Mouse (Mus musculus) ES-Bruce4 (cell line): ENCODE data around the gene Pkp4.

Experiments
- CTCF ChIP-seq: IDR thresholded peaks from one replicate; pipeline ENCODE4 v1.8.1; 2011; ENCODE audit warnings: low read depth, low read length
- EP300 ChIP-seq: IDR thresholded peaks from 2 replicates; pipeline ENCODE4 v1.6.1; 2011; ENCODE audit warnings: low read depth, low read length; ENCODE audit not compliant: insufficient read depth
- POLR2A ChIP-seq: IDR thresholded peaks from one replicate; pipeline ENCODE4 v1.8.1; 2011; ENCODE audit warnings: low read length; ENCODE audit not compliant: insufficient read depth

DNA sequence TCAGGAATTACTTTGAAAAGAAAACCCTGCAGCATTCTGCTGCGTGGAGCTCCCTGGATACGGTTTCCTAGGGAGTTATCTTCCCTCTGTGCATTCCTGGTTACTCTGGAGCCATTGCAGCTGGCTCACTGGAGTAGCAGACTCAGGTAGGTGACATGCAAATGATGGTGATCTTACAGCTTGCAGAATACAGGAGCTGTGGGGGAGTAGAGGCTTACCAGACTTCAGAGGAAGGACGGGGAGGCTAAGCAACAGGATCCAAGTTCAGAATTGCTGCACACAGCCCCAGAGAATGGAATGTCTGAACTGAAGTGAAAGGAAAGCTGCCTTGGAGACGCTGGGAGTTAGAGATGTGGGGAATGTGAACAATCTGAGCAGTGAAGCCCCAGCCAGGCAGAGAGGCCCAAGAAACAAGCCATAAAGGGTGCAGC is 200.7 kb downstream of the Pkp4 start:
- TF ChIP-seq CTCF (no peak), POLR2A (no peak), EP300 (no peak)
